Mouse (Mus musculus) limb, embryonic 12.5 days (tissue): ENCODE measurements around the gene Jade3. TPM values are rescaled to one million over a fixed set of nuclear protein-coding genes. Genes with fewer than 3 reads are reported as not detected.
A peak's percentile ranks its signal among the peaks of the same experiment; 100 is the strongest.

Source experiments
- ATAC-seq: fragments of 200-750 bp; cut with Nextera tagmentation; 2 replicates; pipeline ENCODE4 v1.8.0; 2017; ENCODE audit warnings: low read depth, moderate TSS enrichment; ENCODE audit not compliant: insufficient number of reproducible peaks, insufficient read depth, low FRiP score, low TSS enrichment
- H3K27ac ChIP-seq: fragments of 300-500 bp; sonication (generic); 2 replicates; pipeline ENCODE4 v1.5.1; 2016; ENCODE audit warnings: mild to moderate bottlenecking, moderate library complexity
- H3K27me3 ChIP-seq: fragments of 300-500 bp; sonication (generic); 2 replicates; pipeline ENCODE4 v1.6.1; 2016; ENCODE audit warnings: mild to moderate bottlenecking, moderate library complexity
- H3K36me3 ChIP-seq: fragments of 300-500 bp; sonication (generic); 2 replicates; pipeline ENCODE4 v1.6.1; 2016; ENCODE audit warnings: mild to moderate bottlenecking, moderate library complexity
- H3K4me1 ChIP-seq: fragments of 300-500 bp; sonication (generic); replicated peaks from 2 replicates; pipeline ENCODE4 v1.6.1; 2016
- H3K4me2 ChIP-seq: fragments of 300-500 bp; sonication (generic); 2 replicates; pipeline ENCODE4 v1.6.1; 2016; ENCODE audit warnings: mild to moderate bottlenecking, moderate library complexity
- H3K4me3 ChIP-seq: fragments of 300-500 bp; sonication (generic); replicated peaks from 2 replicates; pipeline ENCODE4 v1.5.1; 2016; ENCODE audit warnings: mild to moderate bottlenecking
- H3K9ac ChIP-seq: fragments of 300-500 bp; sonication (generic); replicated peaks from 2 replicates; pipeline ENCODE4 v1.6.1; 2016; ENCODE audit warnings: mild to moderate bottlenecking, moderate library complexity
- H3K9me3 ChIP-seq: fragments of 300-500 bp; sonication (generic); 2 replicates; pipeline ENCODE4 v1.6.1; 2016; ENCODE audit warnings: mild to moderate bottlenecking, moderate library complexity
- WGBS: fragments of 180-500 bp; shearing (Covaris S2); methylation state at CpG from one replicate; pipeline ENCODE4 v1.1.7; 2016; 5-methylcytosine and 5-hydroxymethylcytosine counted together
- polyA plus RNA-seq: library from polyadenylated mRNA; unstranded; fragments of >200 nt; fragmentation: Nextera tagmentation; extraction: Ambion mirVana; gene quantifications from 2 replicates; pipeline ENCODE4 v1.2.1, GENCODE M21; 2016

Gene Jade3
- polyA plus RNA-seq, 1 experiment from 2014 or later: 10.2 TPM

DNA sequence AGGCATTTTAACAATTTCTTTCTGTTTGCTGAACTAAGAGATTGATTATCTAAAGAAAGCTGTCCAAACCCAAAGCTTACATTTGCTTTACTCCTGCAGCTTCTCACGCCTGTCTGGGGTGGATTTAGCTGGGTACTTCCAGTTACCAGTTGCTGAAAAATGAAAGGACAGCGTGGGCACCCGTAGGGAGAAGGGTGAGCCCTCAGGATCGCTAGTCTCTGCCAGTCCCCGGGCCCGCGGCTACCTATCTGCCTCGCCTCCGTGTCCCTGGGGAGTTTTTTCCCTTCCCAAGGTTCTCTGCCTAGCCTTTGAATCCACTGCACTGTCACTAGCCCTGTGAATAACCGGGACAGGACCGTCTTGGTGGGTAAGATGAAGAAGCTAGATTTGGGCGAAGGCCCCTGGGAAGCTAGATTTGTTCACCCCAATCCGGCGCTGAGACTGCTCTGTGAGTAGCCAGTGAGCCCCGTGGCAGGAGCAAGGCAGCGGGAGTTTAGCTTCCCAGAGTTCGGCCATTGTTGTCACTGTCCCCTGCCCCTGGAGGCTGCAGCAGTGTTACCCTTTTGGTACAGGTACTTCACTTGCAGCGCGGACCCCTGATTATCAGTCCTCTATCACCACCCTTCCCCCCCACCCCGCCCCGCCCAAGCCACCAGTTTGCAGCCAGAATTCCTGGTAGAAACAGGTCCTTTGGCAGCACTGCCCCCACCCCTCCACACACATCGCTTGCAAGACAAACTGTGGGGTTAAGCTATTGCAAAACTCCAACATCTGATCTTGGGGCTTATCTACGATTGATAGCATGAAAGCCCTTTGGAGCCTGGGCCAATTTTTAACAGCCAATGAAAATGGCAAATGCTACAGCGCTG is 122.8 kb downstream of the Jade3 start:
- H3K36me3 ChIP-seq: no peaks in the 10 kb centered on the region
- H3K9ac ChIP-seq: 0 out of 2 replicates have a peak overlapping the region, but pooled peaks have one; percentile 35
- H3K4me3 ChIP-seq: peak overlapping the region; percentile 34
- no peaks in the 10 kb centered on the region for H3K9me3 ChIP-seq
- ATAC-seq: no peak
- H3K4me2 ChIP-seq: peak overlapping the region; percentile 58
- no peaks in the 10 kb centered on the region for H3K4me1 ChIP-seq
- 23% methylated on average over 24 of the region's 24 CpGs for whole genome bisulfite sequencing
- H3K27me3 ChIP-seq: no peaks in the 10 kb centered on the region
- no peak overlapping the region for H3K27ac ChIP-seq

DNA sequence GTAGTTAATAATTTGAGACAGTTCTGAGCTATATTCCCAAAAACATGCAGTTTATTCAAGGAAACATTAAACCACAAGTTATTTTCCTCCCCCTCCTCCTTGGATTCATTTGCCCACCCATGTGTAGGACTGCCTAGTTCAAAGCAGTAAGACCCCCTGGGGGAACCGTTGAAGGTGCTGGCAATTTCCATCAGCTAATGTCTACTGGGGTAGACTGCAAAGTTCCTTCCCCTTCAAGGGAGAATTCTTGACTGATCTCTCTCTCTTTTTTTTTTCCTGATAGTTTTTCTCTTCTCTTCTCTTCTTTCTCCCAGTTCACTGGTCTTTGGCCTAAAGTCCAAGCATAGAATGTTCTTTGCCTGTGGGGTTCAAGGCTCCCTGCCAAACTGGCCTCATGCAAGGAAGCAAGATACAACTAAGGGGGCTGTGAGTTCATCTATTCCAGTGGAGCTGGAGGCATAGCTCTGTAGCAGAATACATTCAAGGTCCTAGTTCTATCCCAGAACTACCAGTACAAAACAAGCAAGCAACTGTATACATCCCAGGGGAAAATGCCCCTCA is 123.5 kb downstream of the Jade3 start:
- no peak for ATAC-seq
- Histone ChIP-seq H3K4me2 (peak overlapping the region; percentile 58), H3K4me3 (no peak overlapping the region), H3K36me3 (no peaks in the 10 kb centered on the region), H3K9me3 (no peaks in the 10 kb centered on the region), H3K4me1 (no peaks in the 10 kb centered on the region), H3K9ac (no peak overlapping the region), H3K27ac (no peak overlapping the region), H3K27me3 (no peaks in the 10 kb centered on the region)
- WGBS: 53% methylated on average over 1 of the region's 1 CpGs

DNA sequence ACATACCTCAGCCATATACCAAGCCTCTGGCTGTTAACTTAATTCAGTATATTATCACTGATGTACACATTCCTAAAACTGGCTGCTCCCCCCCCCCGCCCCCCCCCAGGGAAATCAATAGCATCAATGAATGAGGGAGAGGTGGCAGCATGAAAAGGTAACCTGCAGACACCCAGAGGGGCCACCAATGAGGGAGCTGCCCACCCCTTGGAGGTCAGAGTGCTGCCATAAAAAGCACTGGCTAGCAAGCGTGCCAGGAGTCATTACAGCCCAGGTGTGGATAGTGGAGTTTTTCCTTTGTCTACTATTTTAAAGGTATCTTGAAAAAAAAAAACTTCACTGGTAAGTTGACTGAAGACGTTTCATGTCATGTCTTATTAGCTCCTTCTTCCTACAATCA is 124.0 kb downstream of the Jade3 start, which contains the start of gene Rgn:
Gene Rgn, plus strand, starts transcription at position 256 of the 400 bp plus-strand sequence.
- no peaks in the 10 kb centered on the region for H3K9me3 ChIP-seq
- ATAC-seq: no peak
- no peaks in the 10 kb centered on the region for H3K27me3 ChIP-seq
- no peak within 1 kb of the TSS for H3K9ac ChIP-seq
- H3K4me3 ChIP-seq: no peak within 1 kb of the TSS
- peak within 1 kb of the TSS; percentile 58 for H3K4me2 ChIP-seq
- no peak within 1 kb of the TSS for H3K27ac ChIP-seq
- H3K4me1 ChIP-seq: no peaks in the 10 kb centered on the region
- H3K36me3 ChIP-seq: no peaks in the 10 kb centered on the region
- 65% methylated on average over 3 of the region's 3 CpGs for WGBS

DNA sequence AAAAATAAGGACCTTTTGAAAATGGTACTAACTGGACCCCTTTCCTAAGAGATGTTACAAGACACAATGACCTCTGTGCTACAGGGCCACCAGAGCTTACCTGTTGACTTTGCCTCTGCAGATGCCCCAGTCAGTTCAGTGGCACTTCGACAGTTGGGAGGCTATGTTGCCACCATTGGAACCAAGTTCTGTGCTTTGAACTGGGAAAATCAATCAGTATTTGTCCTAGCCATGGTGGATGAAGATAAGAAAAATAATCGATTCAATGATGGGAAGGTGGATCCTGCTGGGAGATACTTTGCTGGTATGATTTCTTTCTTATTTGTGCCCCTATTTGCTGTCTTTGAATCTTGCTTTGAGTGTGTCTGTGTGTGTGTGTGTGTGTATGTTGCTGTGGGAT is 126.7 kb downstream of the Jade3 start:
- Histone ChIP-seq H3K27ac (no peak overlapping the region), H3K27me3 (no peaks in the 10 kb centered on the region), H3K4me1 (no peaks in the 10 kb centered on the region), H3K9ac (no peak overlapping the region), H3K9me3 (no peaks in the 10 kb centered on the region), H3K4me2 (no peak overlapping the region), H3K4me3 (no peak overlapping the region), H3K36me3 (no peaks in the 10 kb centered on the region)
- 80% methylated on average over 2 of the region's 2 CpGs for WGBS
- ATAC-seq: no peak

DNA sequence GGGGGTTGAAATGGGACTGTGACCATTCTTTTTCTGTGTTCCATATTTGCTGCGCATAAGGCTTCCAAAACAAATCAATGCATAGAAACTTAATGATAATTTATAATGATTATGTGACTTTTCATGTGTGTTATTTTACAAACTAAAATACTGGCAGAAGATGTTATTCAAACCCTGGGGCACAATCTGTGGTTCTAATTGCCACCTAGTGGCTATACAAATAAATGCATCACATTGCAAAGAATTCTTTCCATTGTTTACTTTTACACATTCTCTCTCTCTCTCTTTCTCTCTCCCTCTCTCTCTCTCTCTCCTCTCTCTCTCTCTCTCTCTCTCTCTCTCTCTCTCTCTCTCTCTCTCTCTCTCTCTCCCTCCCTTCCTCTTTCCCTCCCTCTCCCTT is 136.4 kb downstream of the Jade3 start:
- no peaks in the 10 kb centered on the region for H3K27me3 ChIP-seq
- no peak overlapping the region for H3K9ac ChIP-seq
- ATAC-seq: no peak
- no peaks in the 10 kb centered on the region for H3K36me3 ChIP-seq
- no peaks in the 10 kb centered on the region for H3K4me1 ChIP-seq
- H3K27ac ChIP-seq: no peak overlapping the region
- no peak overlapping the region for H3K4me2 ChIP-seq
- no peaks in the 10 kb centered on the region for H3K9me3 ChIP-seq
- no peak overlapping the region for H3K4me3 ChIP-seq
- WGBS: 35% methylated on average over 1 of the region's 1 CpGs

DNA sequence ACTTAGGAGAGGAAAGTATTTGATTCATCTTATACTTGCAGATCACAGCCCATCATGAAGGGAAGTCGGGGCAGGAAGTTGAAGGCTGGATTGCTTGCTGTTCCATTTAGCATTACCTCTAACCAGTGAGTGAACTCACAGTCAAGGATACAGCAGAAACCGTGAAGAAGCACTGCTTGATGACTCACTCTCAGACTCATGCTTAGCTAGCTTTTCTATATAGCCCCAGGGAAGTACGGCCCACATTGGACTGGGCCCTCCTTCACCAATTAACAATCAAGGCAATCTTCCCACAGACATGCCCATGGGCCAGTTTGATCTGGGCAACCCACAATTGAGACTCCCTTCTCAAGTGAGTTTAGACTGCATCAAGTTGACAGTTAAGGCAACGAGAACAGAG is 138.5 kb downstream of the Jade3 start:
- Histone ChIP-seq H3K4me1 (no peaks in the 10 kb centered on the region), H3K9me3 (no peaks in the 10 kb centered on the region), H3K36me3 (no peaks in the 10 kb centered on the region), H3K4me2 (no peak overlapping the region), H3K4me3 (no peak overlapping the region), H3K9ac (no peak overlapping the region), H3K27ac (no peak overlapping the region), H3K27me3 (no peaks in the 10 kb centered on the region)
- no peak for ATAC-seq
- 76% methylated on average over 4 of the region's 4 CpGs for WGBS

Other genes starting within 250 kb of the Jade3 start
- 0.97 and 1.9 TPM in 2 replicates for gene Slc9a7, start 133.9 kb upstream of the Jade3 start, polyA plus RNA-seq
- 22.0 and 22.1 TPM in 2 replicates for gene Rp2, start 61.2 kb upstream of the Jade3 start, polyA plus RNA-seq
- gene Rgn, start 124.1 kb downstream of the Jade3 start, polyA plus RNA-seq: 0.54 and 0.91 TPM in 2 replicates
- 84.7 and 86.1 TPM in 2 replicates for gene Rbm10, start 191.8 kb downstream of the Jade3 start, polyA plus RNA-seq
- 205 and 217 TPM in 2 replicates for gene Ndufb11, start 191.9 kb downstream of the Jade3 start, polyA plus RNA-seq
- gene Uba1, start 232.6 kb downstream of the Jade3 start, polyA plus RNA-seq: 225 and 232 TPM in 2 replicates